Mouse (Mus musculus) spleen, adult 18-20 months (tissue): ENCODE results near the gene Sema6c.
"Not testable (repeated sequence)": the region's sequence is repeated elsewhere in the genome, so short reads cannot be mapped to it uniquely, and the experiment has no call there.

Source experiments
- DNase-seq, 2 experiments: peaks; one replicate each; pipeline ENCODE4 v3.0.0; 2022; ENCODE audit warnings: mixed read lengths in 2 of 2

The Sema6c gene

DNA sequence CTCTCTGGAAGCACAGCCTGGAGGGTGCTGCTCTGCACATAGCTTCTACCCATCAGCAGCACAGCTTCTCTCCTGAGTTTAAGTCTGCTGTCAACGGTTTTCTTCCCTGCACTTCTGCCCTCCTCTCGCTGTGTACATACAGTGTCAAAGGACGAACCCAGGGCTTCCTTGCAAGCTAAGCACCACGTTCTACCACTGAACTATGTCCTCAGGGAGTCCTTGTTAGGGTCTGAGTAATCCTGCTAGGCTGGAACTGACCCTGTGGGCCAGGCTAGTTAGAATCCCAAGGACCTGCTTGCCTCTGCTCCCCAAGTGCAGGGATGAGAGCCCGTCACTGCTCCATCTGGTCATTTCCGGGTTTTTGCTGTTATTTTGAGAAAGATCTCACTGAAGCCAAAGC is 26.6 kb downstream of the Sema6c start:
- no peak for DNase-seq

DNA sequence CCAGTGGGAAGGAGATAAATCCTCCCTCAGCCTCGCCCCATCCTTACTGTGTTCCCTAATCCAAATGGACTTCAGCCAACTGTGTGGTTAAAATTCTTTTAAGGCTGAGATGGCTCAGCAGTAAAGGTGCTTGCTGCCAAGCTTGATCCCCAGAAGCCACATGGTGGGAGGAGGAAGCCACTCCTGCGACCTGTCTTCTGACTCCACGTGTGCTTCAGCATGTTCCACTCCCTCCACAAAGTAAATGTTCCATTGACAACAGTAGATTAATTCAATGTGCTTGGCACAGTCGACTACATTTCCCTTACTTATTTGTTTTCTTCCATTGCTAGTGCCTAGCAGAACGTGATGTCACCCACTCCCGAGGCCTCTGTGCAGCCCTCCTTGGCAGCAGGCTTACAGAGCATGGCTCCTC is 34.5 kb downstream of the Sema6c start:
- no peak for DNase-seq

DNA sequence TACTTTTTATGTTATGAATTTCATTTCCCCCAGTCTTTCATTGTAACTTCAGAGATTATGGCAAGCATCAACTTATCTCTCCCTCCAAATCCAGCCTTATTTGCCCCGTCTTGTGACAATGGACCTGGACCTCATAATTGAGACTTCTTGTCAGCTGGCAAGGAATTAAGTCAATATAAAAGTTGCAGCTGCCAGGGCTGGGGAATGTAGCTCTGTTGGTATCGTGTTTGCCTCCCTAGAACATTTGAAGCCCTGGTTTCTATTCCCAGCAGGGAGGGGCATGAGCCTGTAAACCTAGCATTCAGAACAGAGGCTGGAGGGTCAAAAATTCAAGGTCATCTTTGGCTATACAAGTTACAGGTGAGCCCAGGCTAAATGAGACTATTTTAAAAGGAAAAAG is 35.5 kb downstream of the Sema6c start:
- DNase-seq, result no peak

DNA sequence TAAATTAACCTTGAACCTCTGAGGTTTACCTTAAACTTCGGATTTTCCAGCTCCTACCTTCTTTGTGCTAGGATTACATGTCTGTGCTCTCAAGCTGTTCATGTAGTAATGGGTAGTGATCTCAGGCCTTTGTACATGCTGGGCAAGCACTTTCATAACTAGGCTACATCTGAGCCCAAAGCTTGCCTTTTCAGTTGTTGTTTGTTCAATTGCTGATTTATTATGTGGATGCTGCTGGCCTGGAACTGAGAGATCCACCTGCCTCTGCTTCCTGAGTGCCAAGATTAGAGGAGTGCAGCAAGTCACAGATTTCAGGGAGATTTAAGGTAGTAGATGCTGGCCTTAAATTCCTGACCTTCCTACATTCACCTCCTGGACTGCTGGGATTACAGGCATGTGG is 38.8 kb downstream of the Sema6c start:
- no peak for DNase-seq

DNA sequence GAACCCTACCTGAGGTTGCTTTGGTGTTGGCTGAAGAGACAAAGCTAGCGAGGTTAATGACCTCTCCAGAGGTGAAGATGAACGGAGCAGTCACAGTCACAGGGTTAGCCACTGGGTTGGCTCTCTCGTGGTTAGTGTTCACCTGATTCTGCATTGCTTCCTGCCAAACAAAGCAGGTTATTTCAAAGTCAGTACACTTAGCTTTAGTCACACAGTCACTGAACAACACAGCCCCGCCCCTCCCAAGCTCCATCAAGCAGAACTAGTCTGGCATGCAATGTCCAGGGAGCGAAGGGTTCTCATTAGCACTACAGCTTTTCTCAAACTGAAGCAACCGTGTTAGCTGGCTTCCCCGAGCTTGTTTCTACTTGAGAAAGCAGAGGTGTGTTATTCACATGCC is 39.9 kb downstream of the Sema6c start:
- no peak for DNase-seq

DNA sequence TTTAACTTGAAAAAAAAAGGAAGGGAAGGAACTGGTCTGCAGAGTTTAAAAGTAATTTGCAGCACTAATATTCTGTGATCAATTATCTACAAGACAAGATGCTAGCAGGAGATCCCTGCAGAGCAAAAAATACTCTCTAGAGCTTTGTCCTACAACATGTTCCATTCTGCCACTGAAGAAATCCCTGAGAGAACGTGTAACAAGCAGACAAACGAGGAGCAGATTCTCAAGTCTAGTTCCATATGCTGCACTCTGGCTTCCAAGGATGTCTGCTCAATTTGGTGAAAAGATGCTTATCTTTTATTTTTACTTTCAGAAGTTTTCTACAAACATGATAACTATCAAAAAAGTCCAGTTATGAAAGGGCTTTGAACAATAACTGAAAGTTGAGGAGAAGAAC is 40.3 kb downstream of the Sema6c start:
- no peak for DNase-seq

DNA sequence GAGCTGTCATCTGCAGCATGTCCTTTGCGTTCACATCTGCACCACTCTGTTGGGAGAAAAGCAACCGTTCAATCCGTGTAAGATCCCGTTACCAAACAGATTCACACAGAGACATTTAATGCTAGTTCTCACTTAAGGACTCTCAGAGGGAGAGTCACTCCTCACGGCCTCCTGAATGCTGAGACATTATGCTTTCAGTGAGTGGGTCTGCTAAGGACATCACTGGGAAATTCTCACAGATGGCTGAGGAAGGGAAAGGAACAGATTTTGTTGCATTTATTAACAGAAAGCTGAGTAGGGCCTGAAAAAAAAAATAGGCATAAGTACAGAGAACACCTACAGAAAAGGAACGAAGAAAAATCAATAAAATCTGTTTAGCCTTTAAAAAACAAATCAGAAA is 43.6 kb downstream of the Sema6c start:
- no peak for DNase-seq

DNA sequence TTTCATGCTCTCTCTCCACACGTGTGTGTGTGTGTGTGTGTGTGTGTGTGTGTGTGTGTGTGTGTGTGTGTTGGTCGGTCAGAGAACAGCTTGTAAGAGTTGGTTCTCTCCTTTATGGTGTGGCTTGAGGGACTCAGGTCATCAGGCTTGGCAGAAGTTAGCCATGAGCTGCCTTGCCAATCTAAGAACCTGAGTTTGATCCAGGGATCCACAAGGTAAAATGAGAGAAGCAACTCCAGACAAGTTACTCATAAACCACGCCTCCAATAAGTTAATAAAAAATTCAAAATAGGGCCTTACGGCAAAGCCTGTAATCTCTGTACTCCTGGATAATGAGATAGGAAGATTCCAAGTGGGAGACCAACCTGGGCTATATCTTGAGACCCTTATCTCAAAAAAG is 48.0 kb downstream of the Sema6c start:
- no peak for DNase-seq

DNA sequence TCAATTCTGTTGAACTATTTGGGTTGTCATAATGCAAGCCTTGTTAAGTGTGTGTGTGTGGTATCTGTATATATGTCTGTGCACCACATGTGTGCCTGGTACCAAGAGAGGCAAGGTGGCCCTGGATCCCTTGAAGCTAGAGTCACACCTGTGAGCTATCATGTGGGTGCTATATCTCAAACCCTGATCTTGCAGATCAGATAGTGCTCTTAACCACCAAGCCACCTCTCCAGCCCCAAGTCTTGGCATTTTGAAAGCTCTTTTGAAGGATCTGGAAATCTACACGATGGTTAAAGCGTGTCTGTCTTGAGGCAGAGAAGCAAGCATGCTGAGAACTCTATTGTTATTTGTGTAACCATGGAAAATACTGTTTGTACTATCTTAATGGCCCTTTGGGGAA is 50.3 kb downstream of the Sema6c start:
- no peak for DNase-seq

DNA sequence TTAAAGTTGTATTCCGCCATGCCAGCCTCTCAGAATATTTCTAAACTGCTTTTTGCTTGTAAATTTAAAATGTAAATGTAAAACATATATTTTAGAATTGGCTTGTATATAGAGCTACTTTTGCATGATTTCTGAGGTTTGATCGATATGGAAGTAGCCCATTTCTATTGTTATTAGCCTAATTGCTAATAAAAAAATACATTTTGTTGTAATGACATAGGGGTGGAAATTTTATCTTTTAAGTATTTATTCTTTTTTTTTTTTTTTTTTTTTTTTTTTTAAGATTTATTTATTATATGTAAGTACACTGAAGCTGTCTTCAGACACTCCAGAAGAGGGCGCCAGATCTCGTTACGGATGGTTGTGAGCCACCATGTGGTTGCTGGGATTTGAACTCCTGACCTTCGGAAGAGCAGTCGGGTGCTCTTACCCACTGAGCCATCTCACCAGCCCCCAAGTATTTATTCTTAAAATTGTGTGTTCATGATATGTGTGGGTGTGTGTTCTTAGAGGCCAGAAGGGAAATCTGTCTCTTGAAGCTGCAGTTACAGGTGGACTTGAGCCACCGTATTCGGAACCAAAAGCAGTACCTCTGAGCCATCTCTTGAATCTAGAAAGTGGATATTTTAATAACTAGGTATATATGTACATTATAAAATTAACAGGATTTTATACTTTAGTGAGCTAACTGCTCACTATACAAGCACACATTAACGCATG is 52.8 kb downstream of the Sema6c start:
- not testable (repeated sequence) for DNase-seq

DNA sequence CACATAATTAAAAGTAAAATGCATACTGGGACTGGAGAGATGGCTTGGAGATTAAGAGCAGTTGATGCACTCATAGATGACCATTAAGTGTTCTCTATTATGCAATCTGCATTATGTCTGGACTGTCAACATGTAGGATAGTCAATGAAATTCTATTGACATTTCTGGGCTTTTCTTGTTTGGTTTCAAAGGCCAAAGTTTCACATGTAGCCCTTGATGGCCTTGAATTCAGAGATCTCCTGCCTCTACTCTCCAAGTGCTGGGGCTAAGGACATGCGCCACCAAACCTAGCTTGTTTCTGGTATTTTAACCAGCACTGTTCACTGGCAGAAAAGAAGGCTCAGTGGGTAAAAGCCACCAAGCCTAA is 53.3 kb downstream of the Sema6c start:
- no peak for DNase-seq

DNA sequence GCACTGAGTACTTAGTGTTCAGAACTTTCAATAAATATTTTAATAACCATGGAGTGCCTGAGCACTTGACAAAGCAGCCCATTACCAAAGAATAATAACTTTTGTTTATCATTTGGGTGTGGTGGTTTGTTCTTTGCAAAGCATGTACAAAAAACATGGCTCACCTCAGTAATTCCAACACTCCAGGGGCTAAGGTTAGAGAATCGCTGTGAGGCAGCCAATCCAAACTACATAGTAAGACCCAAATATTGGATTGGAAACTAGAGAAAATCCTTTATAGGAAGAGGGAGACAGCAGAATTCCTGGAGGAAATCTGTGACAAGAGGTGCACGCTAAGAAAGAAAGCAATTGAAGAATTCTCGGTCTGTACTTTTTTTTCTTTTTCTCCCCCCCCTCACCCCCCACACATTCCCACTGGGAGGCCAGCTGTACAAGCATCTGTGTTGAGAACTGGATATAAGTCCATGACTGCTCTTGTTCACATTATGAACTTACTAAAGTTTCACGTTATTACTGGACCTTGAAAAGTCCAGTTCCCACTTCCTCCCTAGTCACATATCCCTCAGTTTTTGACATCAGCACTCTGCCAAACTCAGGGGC is 56.5 kb downstream of the Sema6c start:
- DNase-seq, result no peak

DNA sequence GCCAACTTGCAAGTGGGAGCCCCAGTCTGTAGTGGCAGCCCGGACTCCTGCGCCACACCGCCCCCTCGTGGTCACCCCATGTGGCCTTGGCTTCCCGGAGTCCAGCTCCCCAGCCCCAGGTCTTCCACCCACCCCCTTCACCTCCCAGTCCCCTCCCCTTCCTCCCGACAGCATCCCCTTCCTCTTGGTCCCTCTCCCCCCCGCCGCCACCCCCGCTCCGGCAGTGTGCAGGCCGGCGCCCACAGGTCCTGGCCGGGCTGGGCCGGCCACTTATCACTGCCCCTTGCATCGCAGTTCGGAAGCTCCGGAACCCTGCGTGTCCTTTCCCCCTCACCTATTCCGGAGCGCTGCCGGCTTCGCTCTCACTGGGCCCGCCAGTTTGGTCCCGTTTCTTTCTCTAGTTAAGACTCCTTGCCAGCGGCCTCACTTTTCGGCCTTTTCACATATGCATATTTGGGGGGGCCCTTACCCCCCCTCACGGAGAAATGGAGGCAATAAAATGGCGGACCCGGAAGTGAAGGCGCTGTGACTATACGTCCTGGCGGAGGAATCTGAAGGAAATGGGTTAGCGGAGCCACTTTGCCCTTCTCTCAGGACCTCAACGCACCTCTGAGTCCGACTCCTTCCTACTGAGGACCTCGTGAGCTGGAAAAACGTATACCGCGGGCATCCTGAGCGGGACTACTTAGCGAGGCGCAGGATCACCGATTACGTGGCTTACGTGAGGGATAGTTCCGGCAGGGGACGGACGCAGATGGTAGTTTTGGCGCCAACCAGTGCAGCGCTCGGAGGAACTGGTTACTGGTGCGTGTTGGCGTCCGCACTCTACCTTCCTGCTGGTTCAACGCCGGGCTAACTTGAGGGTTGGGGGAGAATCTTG is 57.2 kb downstream of the Sema6c start, which contains the start of gene Gabpb2:
Gene Gabpb2 (minus strand): TSS at position 662 of the 880 bp plus-strand sequence.
- DNase-seq, result peak; percentile 91 to 98

DNA sequence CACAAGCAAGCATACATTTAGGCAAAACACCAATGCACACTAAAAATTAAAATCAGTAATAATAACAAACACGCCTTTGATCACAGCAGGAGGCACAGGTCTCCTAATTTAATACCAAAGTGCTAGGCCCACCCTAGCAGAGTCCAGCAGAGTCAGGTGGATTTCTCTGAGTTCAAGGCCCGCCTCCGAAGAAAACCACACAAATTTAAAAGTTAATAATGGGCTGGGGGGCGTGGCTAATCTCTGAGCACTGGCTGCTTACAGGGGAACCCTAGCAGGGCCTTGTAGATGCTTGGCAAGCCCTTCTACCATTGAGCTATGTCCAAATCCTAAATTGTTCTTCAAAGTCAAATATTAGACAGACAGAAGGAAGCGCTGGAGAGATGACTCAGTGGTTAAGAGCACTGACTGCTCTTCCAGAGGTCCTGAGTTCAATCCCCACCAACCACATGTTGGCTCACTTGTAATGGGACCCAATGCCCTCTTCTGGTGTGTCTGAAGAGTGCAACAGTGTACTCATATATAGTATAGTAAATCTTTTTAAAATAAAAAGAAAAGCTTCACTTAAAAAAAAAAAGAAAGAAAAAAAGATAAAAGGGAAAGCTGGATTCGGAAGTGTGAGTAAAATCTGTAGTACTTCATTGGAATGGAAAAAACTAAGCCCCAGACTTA is 58.3 kb downstream of the Sema6c start:
- no peak for DNase-seq

DNA sequence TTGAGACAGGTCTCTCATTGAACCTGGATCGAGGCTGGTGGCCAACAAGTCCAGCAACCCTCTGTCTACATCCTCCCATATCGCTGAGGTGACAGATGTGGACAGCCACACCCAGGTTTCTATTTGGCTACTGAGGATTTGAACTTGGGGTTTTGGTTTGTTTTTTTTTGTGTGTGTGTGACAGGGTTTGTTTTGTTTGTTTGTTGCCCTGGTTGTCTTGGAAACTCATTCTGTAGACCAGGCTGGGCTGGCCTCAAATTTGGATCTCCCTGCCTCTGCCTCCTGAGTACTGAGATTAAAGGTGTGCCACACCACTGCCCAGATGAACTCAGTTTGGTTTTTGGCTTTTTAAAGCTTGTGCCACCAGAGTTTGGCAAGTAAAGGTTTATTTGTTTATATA is 62.8 kb downstream of the Sema6c start:
- DNase-seq, result no peak
